Mouse (Mus musculus): ENCODE data around the gene G3bp1. TPM values are rescaled to one million over a fixed set of nuclear protein-coding genes. Genes with fewer than 3 reads are reported as not detected.

The G3bp1 gene
- total and polyA plus RNA-seq, 3 experiments: 97.4 to 461 (median 128) TPM

DNA sequence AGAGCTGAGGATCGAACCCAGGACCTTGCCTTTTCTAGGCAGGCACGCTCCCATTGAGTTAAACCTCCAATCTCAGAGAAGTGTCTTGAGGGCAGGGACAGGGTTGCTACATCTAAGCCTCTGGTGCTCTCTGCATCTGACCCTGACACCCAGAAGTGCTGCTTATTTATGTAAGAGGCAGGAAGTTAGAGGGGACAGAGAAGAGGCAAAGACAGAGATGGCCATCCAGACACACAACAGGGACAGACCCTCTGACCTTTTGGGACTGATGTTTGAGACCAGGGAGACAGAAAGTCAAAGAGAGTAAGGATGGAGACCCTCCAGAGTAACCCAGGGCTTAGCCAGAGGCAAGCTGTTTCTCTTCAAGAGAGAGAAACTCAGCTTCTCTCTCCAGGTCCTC, 39.5 kb upstream of the G3bp1 start:
- ATAC-seq (ENCODE audit: extremely low read depth, insufficient number of reproducible peaks, low FRiP score, poor library complexity, severe bottlenecking): no peak
- TF ChIP-seq GATA2 (IDR thresholded peaks at IDR 0.05; ENCODE audit: borderline replicate concordance, low read depth, low read length) (no peak), CTCF (IDR thresholded peaks at IDR 0.05; ENCODE audit: low read depth, low read length) (no peak), GATA1 (IDR thresholded peaks at IDR 0.05; ENCODE audit: borderline replicate concordance, low read length) (no peak), POLR2AphosphoS5 (IDR thresholded peaks at IDR 0.05; ENCODE audit: insufficient replicate concordance, low read depth, low read length) (no peak), TAL1 (conservative IDR thresholded peaks at IDR 0.05; ENCODE audit: low read depth, low read length) (no peak)
- H3K4me3 ChIP-seq (ENCODE audit: low read depth, low read length): no peak overlapping the region
- DNase-seq (ENCODE audit: low spot score): no peak
- no peaks in the 10 kb centered on the region for H3K9me3 ChIP-seq (replicated peaks)
- H3K4me1 ChIP-seq (ENCODE audit: insufficient read depth, low read depth, low read length): no peaks in the 10 kb centered on the region
- H3K36me3 ChIP-seq (replicated peaks): no peaks in the 10 kb centered on the region
- H3K27me3 ChIP-seq (ENCODE audit: insufficient read depth, low read length): peaks cover 17% of the 10 kb centered on the region

DNA sequence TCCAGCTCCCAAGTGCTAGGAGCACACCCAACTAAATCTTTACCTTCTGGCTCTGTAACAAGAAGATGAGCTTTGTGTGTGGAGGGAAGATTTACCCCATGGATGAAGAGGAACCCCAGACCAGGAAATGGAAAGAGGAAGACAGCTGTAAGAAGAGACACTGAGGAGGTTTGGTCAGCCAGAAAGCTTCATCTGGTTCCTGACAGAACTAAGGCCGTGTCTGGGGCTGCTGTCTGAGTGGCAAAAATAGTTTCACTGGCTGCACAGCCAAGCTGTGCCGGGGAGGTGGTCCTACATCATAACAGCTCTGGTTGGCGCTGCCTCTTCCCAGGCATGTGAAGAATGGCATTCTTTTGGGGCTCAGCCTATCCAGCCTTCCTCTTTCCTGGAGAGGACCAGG, 36.5 kb upstream of the G3bp1 start:
- no peak for TF ChIP-seq POLR2AphosphoS5 (IDR thresholded peaks at IDR 0.05; ENCODE audit: insufficient replicate concordance, low read depth, low read length)
- no peak for DNase-seq (ENCODE audit: low spot score)
- H3K4me1 ChIP-seq (ENCODE audit: insufficient read depth, low read depth, low read length): no peaks in the 10 kb centered on the region
- no peaks in the 10 kb centered on the region for H3K36me3 ChIP-seq (replicated peaks)
- no peaks in the 10 kb centered on the region for H3K9me3 ChIP-seq (replicated peaks)
- H3K4me3 ChIP-seq (ENCODE audit: low read depth, low read length): no peak overlapping the region
- peaks cover 15% of the 10 kb centered on the region for H3K27me3 ChIP-seq (ENCODE audit: insufficient read depth, low read length)
- ATAC-seq (ENCODE audit: extremely low read depth, insufficient number of reproducible peaks, low FRiP score, poor library complexity, severe bottlenecking): no peak

DNA sequence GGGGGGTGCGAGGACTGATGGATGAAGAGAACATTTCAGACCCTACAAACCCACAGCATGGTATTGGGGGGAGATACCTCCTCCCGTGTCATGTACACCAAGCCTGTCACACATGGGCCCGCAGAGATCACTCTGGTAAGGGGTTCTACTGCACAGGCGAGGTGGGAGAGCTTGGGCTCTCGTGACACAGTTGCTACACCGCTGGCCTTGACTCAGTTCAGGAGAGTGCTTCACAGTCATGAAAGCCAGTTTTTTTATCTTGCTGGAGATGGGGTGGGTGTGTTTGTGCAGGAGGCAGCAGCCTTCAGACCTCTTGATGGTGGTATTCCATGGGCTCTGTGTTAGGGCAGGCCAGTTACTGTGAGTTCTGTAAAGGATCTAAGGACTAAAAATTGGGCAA, 33.4 kb upstream of the G3bp1 start:
- TF ChIP-seq GATA1 (IDR thresholded peaks at IDR 0.05; ENCODE audit: borderline replicate concordance, low read length): no peak
- TF ChIP-seq TAL1 (conservative IDR thresholded peaks at IDR 0.05; ENCODE audit: low read depth, low read length): no peak
- no peak for TF ChIP-seq POLR2AphosphoS5 (IDR thresholded peaks at IDR 0.05; ENCODE audit: insufficient replicate concordance, low read depth, low read length)
- TF ChIP-seq GATA2 (IDR thresholded peaks at IDR 0.05; ENCODE audit: borderline replicate concordance, low read depth, low read length): no peak
- TF ChIP-seq CTCF (IDR thresholded peaks at IDR 0.05; ENCODE audit: low read depth, low read length): no peak
- no peaks in the 10 kb centered on the region for H3K9me3 ChIP-seq (replicated peaks)
- DNase-seq (ENCODE audit: low spot score): no peak
- peaks cover 11% of the 10 kb centered on the region for H3K27me3 ChIP-seq (ENCODE audit: insufficient read depth, low read length)
- no peaks in the 10 kb centered on the region for H3K4me1 ChIP-seq (ENCODE audit: insufficient read depth, low read depth, low read length)
- no peaks in the 10 kb centered on the region for H3K36me3 ChIP-seq (replicated peaks)
- no peak for ATAC-seq (ENCODE audit: extremely low read depth, insufficient number of reproducible peaks, low FRiP score, poor library complexity, severe bottlenecking)
- no peak overlapping the region for H3K4me3 ChIP-seq (ENCODE audit: low read depth, low read length)

DNA sequence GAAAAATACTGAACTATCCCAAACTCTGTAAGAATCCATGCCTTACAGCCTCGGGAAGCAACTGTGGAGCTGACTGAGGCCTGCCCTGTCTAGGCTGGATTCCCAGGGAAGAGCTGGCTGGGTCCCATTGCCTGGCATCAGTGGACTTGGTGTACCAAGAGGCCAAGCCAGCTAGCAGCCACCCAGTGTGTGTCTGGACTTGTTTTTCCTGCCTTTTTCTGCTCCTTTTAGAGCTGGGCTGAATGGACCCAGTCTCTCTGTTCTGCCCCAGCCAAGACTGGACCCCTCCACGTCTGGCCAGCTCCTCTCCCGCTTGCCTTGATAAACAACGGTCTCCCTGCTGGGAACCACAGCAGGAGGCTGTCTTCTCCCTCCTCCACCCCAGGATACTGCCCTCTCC, 31.5 kb upstream of the G3bp1 start:
- Histone ChIP-seq H3K4me1 (ENCODE audit: insufficient read depth, low read depth, low read length) (no peaks in the 10 kb centered on the region), H3K4me3 (ENCODE audit: low read depth, low read length) (no peak overlapping the region), H3K9me3 (replicated peaks) (no peaks in the 10 kb centered on the region), H3K27me3 (ENCODE audit: insufficient read depth, low read length) (peaks cover 10% of the 10 kb centered on the region), H3K36me3 (replicated peaks) (peaks cover 15% of the 10 kb centered on the region)
- DNase-seq (ENCODE audit: low spot score) (no peak), ATAC-seq (ENCODE audit: extremely low read depth, insufficient number of reproducible peaks, low FRiP score, poor library complexity, severe bottlenecking) (no peak)
- no peak for TF ChIP-seq TAL1 (conservative IDR thresholded peaks at IDR 0.05; ENCODE audit: low read depth, low read length)
- TF ChIP-seq CTCF (IDR thresholded peaks at IDR 0.05; ENCODE audit: low read depth, low read length): no peak
- no peak for TF ChIP-seq POLR2AphosphoS5 (IDR thresholded peaks at IDR 0.05; ENCODE audit: insufficient replicate concordance, low read depth, low read length)
- TF ChIP-seq GATA1 (IDR thresholded peaks at IDR 0.05; ENCODE audit: borderline replicate concordance, low read length): no peak
- TF ChIP-seq GATA2 (IDR thresholded peaks at IDR 0.05; ENCODE audit: borderline replicate concordance, low read depth, low read length): no peak

DNA sequence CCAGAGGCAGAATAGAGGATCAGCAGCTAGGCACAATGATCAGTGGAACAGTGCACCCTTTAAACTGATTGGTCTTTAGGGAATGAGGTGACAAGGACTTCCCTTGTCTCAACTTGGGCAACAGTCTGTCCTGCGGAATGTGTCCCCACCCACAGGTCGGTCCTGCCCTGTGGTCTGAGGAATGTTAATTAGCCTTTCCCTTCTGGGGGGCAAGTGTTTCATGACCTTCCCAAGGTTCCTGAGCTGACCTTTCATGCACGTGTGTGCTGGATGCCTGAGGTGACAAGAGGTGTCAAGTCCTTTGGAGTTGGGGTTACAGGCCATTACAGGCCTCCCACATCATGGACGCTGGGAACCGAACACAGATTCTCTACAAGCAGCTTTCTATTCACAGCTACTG, 29.8 kb upstream of the G3bp1 start:
- Histone ChIP-seq H3K4me3 (ENCODE audit: low read depth, low read length) (no peak overlapping the region), H3K4me1 (ENCODE audit: insufficient read depth, low read depth, low read length) (no peaks in the 10 kb centered on the region), H3K27me3 (ENCODE audit: insufficient read depth, low read length) (peaks cover 9% of the 10 kb centered on the region), H3K9me3 (replicated peaks) (no peaks in the 10 kb centered on the region), H3K36me3 (replicated peaks) (peaks cover 31% of the 10 kb centered on the region)
- DNase-seq (ENCODE audit: low spot score) (no peak), ATAC-seq (ENCODE audit: extremely low read depth, insufficient number of reproducible peaks, low FRiP score, poor library complexity, severe bottlenecking) (no peak)
- TF ChIP-seq POLR2AphosphoS5 (IDR thresholded peaks at IDR 0.05; ENCODE audit: insufficient replicate concordance, low read depth, low read length) (no peak), CTCF (IDR thresholded peaks at IDR 0.05; ENCODE audit: low read depth, low read length) (no peak), GATA2 (IDR thresholded peaks at IDR 0.05; ENCODE audit: borderline replicate concordance, low read depth, low read length) (no peak), TAL1 (conservative IDR thresholded peaks at IDR 0.05; ENCODE audit: low read depth, low read length) (no peak), GATA1 (IDR thresholded peaks at IDR 0.05; ENCODE audit: borderline replicate concordance, low read length) (no peak)

DNA sequence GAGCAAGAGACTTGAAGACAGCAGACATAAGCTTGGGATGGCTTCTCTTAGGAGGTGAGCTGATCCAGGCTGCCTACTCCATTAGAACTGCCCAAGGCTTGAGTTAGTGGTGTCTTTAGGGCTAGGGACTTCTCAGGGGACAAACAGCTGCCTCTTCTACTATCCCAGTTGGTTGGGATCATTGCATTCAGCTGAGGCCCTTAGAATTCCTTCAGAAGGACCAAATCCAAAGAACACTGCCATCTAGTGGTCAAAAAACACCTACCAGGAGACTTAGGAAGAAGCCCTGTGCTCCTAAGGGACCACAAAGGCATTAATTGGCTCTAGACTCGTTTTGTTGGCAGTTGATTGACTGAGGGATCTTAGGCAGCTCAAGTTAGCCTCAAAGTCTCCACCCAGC, 24.7 kb upstream of the G3bp1 start:
- peaks cover 77% of the 10 kb centered on the region for H3K36me3 ChIP-seq (replicated peaks)
- TF ChIP-seq POLR2AphosphoS5 (IDR thresholded peaks at IDR 0.05; ENCODE audit: insufficient replicate concordance, low read depth, low read length) (no peak), TAL1 (conservative IDR thresholded peaks at IDR 0.05; ENCODE audit: low read depth, low read length) (no peak), CTCF (IDR thresholded peaks at IDR 0.05; ENCODE audit: low read depth, low read length) (peak; percentile 67; the same call in 1 of the 2 replicates), GATA2 (IDR thresholded peaks at IDR 0.05; ENCODE audit: borderline replicate concordance, low read depth, low read length) (no peak), GATA1 (IDR thresholded peaks at IDR 0.05; ENCODE audit: borderline replicate concordance, low read length) (no peak)
- no peak overlapping the region for H3K4me3 ChIP-seq (ENCODE audit: low read depth, low read length)
- ATAC-seq (ENCODE audit: extremely low read depth, insufficient number of reproducible peaks, low FRiP score, poor library complexity, severe bottlenecking) (no peak), DNase-seq (ENCODE audit: low spot score) (no peak)
- H3K9me3 ChIP-seq (replicated peaks): no peaks in the 10 kb centered on the region
- no peaks in the 10 kb centered on the region for H3K4me1 ChIP-seq (ENCODE audit: insufficient read depth, low read depth, low read length)
- H3K27me3 ChIP-seq (ENCODE audit: insufficient read depth, low read length): no peaks in the 10 kb centered on the region

DNA sequence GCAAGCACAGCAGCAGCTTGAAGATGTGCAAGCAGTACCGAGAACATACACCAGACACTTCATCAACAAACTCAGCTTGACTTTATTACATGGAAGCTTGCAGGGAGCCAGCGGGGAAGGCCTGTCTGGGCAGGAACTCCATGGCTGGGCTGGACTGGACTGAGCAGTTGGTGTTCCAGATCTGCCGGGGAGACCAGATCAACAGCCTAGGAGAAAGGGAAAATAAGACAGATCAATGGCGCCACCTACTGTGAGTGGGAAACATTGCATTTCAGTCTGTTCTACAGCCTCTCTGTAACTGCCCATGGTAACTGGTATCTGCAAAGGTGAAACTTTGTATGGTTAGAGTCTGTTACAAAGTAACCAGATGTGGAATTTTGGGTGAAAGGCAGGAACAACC, 22.9 kb upstream of the G3bp1 start:
- Histone ChIP-seq H3K4me1 (ENCODE audit: insufficient read depth, low read depth, low read length) (no peaks in the 10 kb centered on the region), H3K36me3 (replicated peaks) (peaks cover 92% of the 10 kb centered on the region), H3K27me3 (ENCODE audit: insufficient read depth, low read length) (no peaks in the 10 kb centered on the region), H3K4me3 (ENCODE audit: low read depth, low read length) (no peak overlapping the region), H3K9me3 (replicated peaks) (no peaks in the 10 kb centered on the region)
- DNase-seq (ENCODE audit: low spot score) (peak; percentile 25), ATAC-seq (ENCODE audit: extremely low read depth, insufficient number of reproducible peaks, low FRiP score, poor library complexity, severe bottlenecking) (peak; percentile 48; the same call in 1 of the 2 replicates)
- TF ChIP-seq GATA2 (IDR thresholded peaks at IDR 0.05; ENCODE audit: borderline replicate concordance, low read depth, low read length) (no peak), GATA1 (IDR thresholded peaks at IDR 0.05; ENCODE audit: borderline replicate concordance, low read length) (no peak), CTCF (IDR thresholded peaks at IDR 0.05; ENCODE audit: low read depth, low read length) (peak; percentile 75), POLR2AphosphoS5 (IDR thresholded peaks at IDR 0.05; ENCODE audit: insufficient replicate concordance, low read depth, low read length) (no peak), TAL1 (conservative IDR thresholded peaks at IDR 0.05; ENCODE audit: low read depth, low read length) (no peak)
